Mouse (Mus musculus) adrenal gland (tissue): ENCODE data around the gene P4htm.
"Not testable (repeated sequence)": the region's sequence is repeated elsewhere in the genome, so short reads cannot be mapped to it uniquely, and the experiment has no call there.

ENCODE experiments used
- intact Hi-C: fragments of 180-260 bp; cut with DNase I; formaldehyde crosslinking; loops from one replicate; pipeline ENCODE4 v1.15.1; 2025
- long read RNA-seq, 2 experiments: library from polyadenylated mRNA; unstranded; transcript quantifications; one replicate each; pipeline ENCODE4 v2.0.0; 2020; ENCODE audit warnings: borderline replicate concordance in 1 of 2; ENCODE audit not compliant: insufficient replicate concordance in 1 of 2

P4htm gene
- long read RNA-seq, experiment 1, transcript P4htm-201 (9 exons, 1,841 nt), result major isoform, 9 of 12 reads
- long read RNA-seq, experiment 1, partial matches to known transcripts, result 2 of 12 reads
- long read RNA-seq, experiment 1, other reads (novel, unspliced or antisense), result 1 of 12 reads
- long read RNA-seq, experiment 2, transcript P4htm-201 (9 exons, 1,841 nt), result major isoform, 9 of 11 reads
- long read RNA-seq, experiment 2, partial matches to known transcripts, result 0 of 11 reads
- long read RNA-seq, experiment 2, other reads (novel, unspliced or antisense), result 2 of 11 reads

DNA sequence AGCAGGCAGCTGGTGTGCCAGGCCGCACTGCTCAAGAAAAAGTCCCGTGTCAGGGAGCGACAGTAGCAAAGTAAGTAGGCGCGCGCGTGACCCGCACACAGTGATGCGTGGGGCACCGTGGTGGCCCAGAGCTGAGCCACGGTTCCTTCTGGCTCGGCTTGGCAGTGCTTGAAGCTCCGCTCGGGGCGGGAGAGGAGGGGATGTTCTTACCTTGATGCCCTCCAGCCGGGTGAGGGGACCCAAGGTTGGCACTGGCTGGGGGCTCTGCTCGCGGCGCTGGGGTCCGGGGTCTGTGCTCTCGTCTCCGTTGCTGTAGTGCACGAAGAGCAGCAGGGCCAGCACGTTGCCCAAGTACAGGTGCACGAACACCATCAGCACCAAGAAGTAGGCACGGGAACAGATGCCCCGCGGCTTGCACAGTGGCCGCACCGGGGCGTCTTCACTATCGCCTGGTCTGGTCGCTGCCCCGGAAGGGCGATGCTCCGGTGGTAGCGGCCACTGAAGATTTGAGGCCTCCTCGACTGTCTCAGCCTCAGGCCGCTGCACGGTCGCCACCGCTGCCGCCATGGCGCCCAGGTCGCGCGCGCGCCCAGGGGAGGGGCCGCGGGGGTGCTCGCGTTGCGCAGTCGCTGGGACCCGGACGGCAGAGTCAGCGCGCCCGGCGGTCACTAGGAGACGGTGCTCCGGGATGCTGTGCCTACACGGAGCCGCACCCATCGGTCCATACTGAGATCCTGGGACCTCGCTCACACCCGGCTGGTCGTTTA, at the start of gene P4htm:
Gene P4htm, minus strand, starts transcription at position 670 of the 767 bp plus-strand sequence.
- intact Hi-C loops, result loop anchor here (5.0 kb wide), 1 partner anchor 50 kb away; the partner anchor contains the start of gene Arih2

DNA sequence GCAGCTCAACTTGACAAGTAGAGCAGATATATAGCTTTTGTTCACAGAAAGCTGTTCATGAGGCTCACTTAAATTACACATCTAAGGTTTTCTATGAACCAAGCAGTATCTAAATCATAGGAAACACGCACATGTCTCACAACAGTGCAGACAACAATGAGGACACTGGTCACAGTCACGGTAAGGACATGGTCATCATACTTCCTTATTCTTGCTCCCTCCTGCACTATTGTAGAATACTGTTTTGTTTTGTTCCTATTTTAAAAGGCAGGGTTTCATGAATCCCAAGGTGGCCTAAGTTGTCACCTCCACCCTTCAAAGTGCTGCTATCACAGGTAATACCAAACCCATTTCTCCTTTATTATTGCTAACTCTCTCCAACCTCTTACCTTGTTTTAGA, 42.4 kb upstream of the P4htm start:
- intact Hi-C loops, result no loop called here

DNA sequence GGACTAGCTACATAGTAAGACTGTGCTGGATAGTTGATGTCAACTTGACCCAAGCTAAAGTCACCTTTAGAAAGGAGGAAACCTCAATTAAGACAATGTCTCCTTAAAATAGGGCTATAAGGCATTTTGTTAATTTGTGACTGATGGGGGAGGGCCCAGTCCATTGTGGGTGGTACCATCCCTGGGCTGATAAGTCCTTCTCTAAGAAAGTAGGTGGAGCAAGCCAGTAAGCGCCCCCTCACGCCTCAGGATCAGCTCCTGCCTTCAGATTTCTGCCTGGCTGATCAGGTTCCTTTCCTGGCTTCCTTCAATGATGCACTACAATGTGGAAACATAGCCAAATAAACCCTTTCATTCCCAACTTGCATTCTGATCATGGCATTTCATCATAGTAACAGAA, 37.9 kb upstream of the P4htm start:
- intact Hi-C loops, result no loop called here

- intact Hi-C loops, result no loop called here
These were observed 36.4 kb upstream of the P4htm start for GRCm38 (mm10) chr9:108633846-108634245.

GRCm38 (mm10) chr9:108632375-108632774, 34.9 kb upstream of the P4htm start:
- intact Hi-C loops, result no loop called here

- intact Hi-C loops, result no loop called here
These were observed 34.3 kb upstream of the P4htm start for GRCm38 (mm10) chr9:108631631-108632256.

GRCm38 (mm10) chr9:108630683-108631082, 33.2 kb upstream of the P4htm start:
- intact Hi-C loops, result no loop called here

GRCm38 (mm10) chr9:108628141-108628540, 30.7 kb upstream of the P4htm start:
- intact Hi-C loops, result no loop called here

- intact Hi-C loops, result no loop called here
These were observed 29.0 kb upstream of the P4htm start for GRCm38 (mm10) chr9:108626498-108626897.

- intact Hi-C loops, result no loop called here
These were observed 19.8 kb upstream of the P4htm start for GRCm38 (mm10) chr9:108617301-108617700.

DNA sequence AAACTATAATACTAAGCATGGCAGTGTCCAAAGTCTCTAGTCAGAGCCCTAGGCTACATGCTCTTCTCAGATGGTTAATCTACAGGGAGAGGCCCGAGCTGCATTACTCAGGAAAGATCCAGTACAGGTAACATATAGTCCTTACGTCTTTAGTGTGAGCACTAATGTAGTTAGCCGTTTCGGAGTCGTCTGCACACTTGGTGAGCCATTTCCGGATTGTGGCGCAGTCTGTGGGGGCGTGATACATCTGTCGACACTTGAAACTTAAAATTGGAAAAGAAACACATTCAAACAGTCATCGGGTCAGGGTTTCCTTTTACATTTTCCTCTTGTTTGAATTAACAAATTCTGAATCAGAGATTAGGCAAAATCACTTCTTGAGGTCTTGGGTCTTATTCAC, 14.0 kb upstream of the P4htm start:
- intact Hi-C loops, result no loop called here

DNA sequence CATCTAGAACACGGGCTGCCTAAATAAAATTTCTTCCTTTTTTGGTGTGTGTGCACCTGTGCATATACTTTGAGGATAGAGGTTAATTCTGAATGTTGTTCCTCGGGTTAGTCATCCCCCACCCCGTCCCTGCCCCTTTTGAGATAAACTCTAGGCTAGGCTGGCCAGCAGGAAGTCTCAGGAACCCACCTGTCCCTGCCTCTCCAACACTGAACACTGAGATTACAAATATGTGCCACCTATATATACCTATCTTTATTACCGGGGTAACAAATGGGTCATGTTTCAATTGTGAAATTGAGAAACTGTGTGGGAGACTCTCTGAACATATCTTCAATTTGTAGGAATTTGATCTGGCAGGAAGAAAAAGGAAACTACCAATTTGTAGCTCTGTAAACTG, 11.4 kb upstream of the P4htm start:
- intact Hi-C loops, result no loop called here

DNA sequence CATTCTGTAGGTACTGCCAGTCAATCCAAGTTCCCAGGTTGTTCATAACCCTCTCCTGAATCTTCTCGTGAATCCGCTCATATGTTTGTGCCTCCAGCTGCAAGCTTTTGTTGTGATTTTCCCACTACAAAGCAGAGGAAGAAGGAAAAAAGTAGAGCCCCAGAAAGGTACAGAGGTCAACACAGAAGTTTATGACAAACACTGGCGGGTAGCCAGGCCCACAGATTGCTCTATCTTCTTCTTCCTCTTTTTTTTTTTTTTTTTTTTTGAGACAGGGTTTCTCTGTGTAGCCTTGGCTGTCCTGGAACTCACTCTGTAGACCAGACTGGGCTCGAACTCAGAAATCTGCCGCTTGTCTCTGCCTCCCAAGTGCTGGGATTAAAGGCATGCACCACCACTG, 10.5 kb upstream of the P4htm start:
- intact Hi-C loops, result not testable (repeated sequence)

DNA sequence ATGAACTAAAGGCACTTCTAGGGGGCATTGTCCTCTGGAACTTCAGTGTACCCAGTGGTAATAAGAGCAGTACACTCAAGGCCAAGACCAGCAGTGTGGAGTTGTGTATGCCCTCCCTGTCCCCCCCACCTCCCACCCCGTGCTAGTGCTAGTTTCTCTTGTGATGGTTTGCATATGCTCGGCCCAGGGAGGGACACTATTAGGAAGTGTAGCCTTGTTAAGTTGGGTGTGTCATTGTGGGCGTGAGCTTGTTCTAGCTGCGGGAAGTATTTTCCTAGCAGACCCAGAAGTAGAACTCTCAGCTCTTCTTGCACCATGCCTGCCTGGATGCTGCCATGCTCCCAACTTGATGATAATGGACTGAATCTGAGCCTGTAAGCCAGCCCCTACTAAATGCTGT, 4.5 kb upstream of the P4htm start:
- intact Hi-C loops, result no loop called here

GRCm38 (mm10) chr9:108600011-108600410, 2.5 kb upstream of the P4htm start:
- intact Hi-C loops, result no loop called here

DNA sequence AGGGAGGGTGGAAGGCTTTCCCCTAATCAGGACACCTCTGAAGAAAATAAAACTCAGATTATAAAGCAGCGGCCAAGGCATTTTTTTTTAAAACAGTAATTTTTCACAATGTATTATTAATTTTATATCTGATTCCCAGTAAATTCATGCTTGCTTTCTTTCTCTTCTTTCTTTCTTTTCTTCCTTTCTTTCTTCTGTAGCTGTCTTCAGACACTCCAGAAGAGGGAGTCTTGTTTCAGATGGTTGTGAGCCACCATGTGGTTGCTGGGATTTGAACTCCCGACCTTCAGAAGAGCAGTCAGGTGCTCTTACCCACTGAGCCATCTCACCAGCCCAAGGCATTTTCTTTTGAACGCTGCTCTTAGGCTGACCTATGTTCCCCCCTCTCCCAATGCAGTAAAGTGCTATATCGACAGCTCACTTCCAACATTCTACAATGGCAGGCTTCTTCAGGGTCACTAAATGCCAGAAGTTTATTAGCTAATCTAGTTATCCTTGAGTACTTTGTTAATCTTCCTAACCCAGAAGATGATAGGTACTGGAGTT, 1.6 kb upstream of the P4htm start:
- intact Hi-C loops, result loop anchor here (5.0 kb wide), 1 partner anchor 48 kb away; the partner anchor contains the start of gene Arih2

- intact Hi-C loops, result no loop called here
These were observed 3.1 kb downstream of the P4htm start for GRCm38 (mm10) chr9:108594354-108594753.

- intact Hi-C loops, result no loop called here
These were observed 6.0 kb downstream of the P4htm start for GRCm38 (mm10) chr9:108591462-108591861.

DNA sequence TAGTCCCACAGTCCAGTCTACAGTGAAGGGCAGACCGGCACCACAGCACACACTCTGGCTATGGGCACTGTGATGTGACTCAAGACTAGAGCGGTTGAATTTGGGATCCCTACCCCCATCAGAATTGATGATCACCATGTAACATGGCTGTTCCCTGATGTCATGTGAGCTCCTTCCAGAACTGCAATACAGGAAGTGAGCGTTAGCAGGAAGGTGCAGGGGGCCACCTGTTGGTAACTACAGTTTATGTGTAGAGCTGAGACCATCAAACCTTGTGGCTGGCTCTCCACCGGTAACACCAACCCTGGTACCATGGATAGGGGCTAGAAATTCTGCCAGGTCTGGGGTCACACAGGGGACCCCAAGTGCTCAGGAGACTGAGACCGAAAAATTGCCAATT, 8.2 kb downstream of the P4htm start:
- intact Hi-C loops, result no loop called here

DNA sequence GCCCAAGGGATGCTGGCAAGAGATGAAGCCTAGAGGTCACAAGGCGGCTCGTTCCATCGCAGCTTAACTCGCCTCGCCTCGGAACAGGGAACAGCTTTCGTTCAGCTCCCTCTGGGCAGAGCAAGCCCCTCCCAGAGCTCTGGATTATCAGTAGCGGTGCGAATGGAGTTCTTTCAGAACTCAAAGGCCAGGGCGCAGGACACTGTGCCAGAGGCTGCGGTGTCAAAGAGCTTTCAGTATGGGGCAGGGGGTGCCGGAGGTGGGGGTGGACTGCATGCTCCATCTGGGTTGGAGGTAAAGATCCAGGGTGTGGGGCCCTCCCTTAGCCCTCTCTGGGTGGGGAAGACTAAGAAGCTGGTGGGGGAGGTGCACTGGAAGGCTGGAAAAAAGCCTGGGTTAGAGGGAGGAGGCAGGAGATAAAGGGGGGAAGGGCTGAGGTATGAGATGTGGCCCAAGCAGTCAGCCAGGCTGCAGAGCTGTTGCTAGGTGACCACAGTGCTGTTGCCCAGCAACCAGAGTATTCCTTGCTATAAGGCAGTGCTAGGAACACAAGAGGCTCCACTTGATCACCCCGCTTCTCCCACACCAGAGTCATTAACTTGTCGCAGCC, 9.8 kb downstream of the P4htm start:
- intact Hi-C loops, result no loop called here

- intact Hi-C loops, result no loop called here
These were observed 18.1 kb downstream of the P4htm start for GRCm38 (mm10) chr9:108579344-108579690.
